Mouse (Mus musculus): ENCODE measurements at regions not wholly inside any gene's neighbourhood (a gene's known extent, or its start where the extent isn't known, plus 50 kb on each side); places are given as distances from the start of the nearest gene placed in this dataset.

- ATAC-seq (ENCODE audit: low FRiP score, low TSS enrichment) (no peak), DNase-seq (ENCODE audit: low spot score) (no peak)
- Histone ChIP-seq H3K27me3 (ENCODE audit: control insufficient read depth, insufficient read depth, low read length) (no peaks in the 10 kb centered on the region), H3K36me3 (ENCODE audit: control insufficient read depth, insufficient read depth, low read length) (no peaks in the 10 kb centered on the region), H3K4me1 (replicated peaks; ENCODE audit: control insufficient read depth, insufficient read depth) (no peaks in the 10 kb centered on the region), H3K9ac (ENCODE audit: low read length) (no peak overlapping the region), H3K27ac (replicated peaks) (no peak overlapping the region), H3K4me2 (replicated peaks; ENCODE audit: low read depth) (no peak overlapping the region), H3K4me3 (ENCODE audit: low read depth, low read length) (no peak overlapping the region), H3K9me3 (ENCODE audit: control insufficient read depth, low read length) (no peaks in the 10 kb centered on the region)
- 47% methylated on average over 4 of the region's 4 CpGs for WGBS
- no peak for TF ChIP-seq EP300 (optimal IDR thresholded peaks at IDR 0.05)
- no peak for TF ChIP-seq CTCF (IDR thresholded peaks at IDR 0.05; ENCODE audit: low read depth)
Measured at GRCm38 (mm10) chr6:20833401-20833800, 381.9 kb upstream of the Kcnd2 start.

- no peak for DNase-seq (ENCODE audit: low spot score)
- Histone ChIP-seq H3K4me2 (replicated peaks; ENCODE audit: low read depth) (no peak overlapping the region), H3K36me3 (ENCODE audit: control insufficient read depth, insufficient read depth, low read length) (no peaks in the 10 kb centered on the region), H3K9ac (ENCODE audit: low read length) (no peak overlapping the region), H3K27ac (replicated peaks) (no peak overlapping the region), H3K4me3 (ENCODE audit: low read depth, low read length) (no peak overlapping the region), H3K4me1 (replicated peaks; ENCODE audit: control insufficient read depth, insufficient read depth) (no peaks in the 10 kb centered on the region), H3K27me3 (ENCODE audit: control insufficient read depth, insufficient read depth, low read length) (no peaks in the 10 kb centered on the region), H3K9me3 (ENCODE audit: control insufficient read depth, low read length) (no peaks in the 10 kb centered on the region)
- TF ChIP-seq CTCF (IDR thresholded peaks at IDR 0.05; ENCODE audit: low read depth) (peak; percentile 58), EP300 (optimal IDR thresholded peaks at IDR 0.05) (no peak)
- no peak for ATAC-seq (ENCODE audit: low FRiP score, low TSS enrichment)
- WGBS, result 40% methylated on average over 3 of the region's 3 CpGs
Measured at GRCm38 (mm10) chr6:20840149-20840548, 375.2 kb upstream of the Kcnd2 start.
